Mouse (Mus musculus): ENCODE results near the gene Zscan5b. TPM values are rescaled to one million over a fixed set of nuclear protein-coding genes. Genes with fewer than 3 reads are reported as not detected.

Gene Zscan5b
- not detected for polyA plus RNA-seq (2015; fragmentation: Illumina TruSeq; extraction: RNeasy Lipid Tissue Mini Kit (QIAGEN cat#74804); ENCODE audit: insufficient read depth, low replicate concordance)

DNA sequence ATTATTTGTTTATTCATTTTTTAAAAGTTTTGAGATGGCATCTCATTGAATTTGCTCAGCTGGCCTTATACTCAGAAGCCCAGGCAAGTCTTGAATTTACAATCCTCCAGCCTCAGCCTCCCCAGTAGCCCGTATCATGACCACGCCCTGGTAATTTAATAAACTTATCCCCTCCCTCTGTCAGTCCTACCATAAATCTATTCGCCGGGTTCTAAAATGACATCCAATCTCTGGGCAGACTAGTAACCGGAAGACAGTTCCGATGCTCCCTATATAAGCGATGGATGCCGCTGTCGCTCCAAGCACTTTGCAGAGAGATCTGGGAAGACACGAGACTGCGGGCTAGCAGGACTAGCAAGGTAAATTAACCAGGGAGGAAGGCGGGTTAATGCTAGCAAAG, at the start of gene Zscan5b:
Gene Zscan5b (plus strand): TSS at position 301 of the 400 bp plus-strand sequence.

GRCm38 (mm10) chr7:6196790-6197189, 25.3 kb upstream of the Zscan5b start, which contains the start of gene Galp:
Galp (plus strand) TSS chr7:6197090.

GRCm38 (mm10) chr7:6252410-6252809, 30.3 kb downstream of the Zscan5b start, which contains the start of gene Epp13:
Epp13 (plus strand) TSS chr7:6252710.

GRCm38 (mm10) chr7:6285842-6286705, 64.0 kb downstream of the Zscan5b start, which contains the start of gene Zfp667:
Zfp667 (plus strand) TSS chr7:6286579.

Other genes with a start within 250 kb of the Zscan5b start
- gene Vmn1r65, start 211.3 kb upstream of the Zscan5b start, polyA plus RNA-seq (2015; fragmentation: Illumina TruSeq; extraction: RNeasy Lipid Tissue Mini Kit (QIAGEN cat#74804); ENCODE audit: insufficient read depth, low replicate concordance) = not detected
- gene Nlrp4c, start 177.1 kb upstream of the Zscan5b start, polyA plus RNA-seq (2015; fragmentation: Illumina TruSeq; extraction: RNeasy Lipid Tissue Mini Kit (QIAGEN cat#74804); ENCODE audit: insufficient read depth, low replicate concordance) = not detected
- 19.4 TPM for gene Zfp787, start 66.3 kb upstream of the Zscan5b start, polyA plus RNA-seq (2015; fragmentation: Illumina TruSeq; extraction: RNeasy Lipid Tissue Mini Kit (QIAGEN cat#74804); ENCODE audit: insufficient read depth, low replicate concordance)
- 11.0 TPM for gene Zfp444, start 50.1 kb upstream of the Zscan5b start, polyA plus RNA-seq (2015; fragmentation: Illumina TruSeq; extraction: RNeasy Lipid Tissue Mini Kit (QIAGEN cat#74804); ENCODE audit: insufficient read depth, low replicate concordance)
- not detected for gene Galp, start 25.2 kb upstream of the Zscan5b start, polyA plus RNA-seq (2015; fragmentation: Illumina TruSeq; extraction: RNeasy Lipid Tissue Mini Kit (QIAGEN cat#74804); ENCODE audit: insufficient read depth, low replicate concordance)
- not detected for gene Epp13, start 30.4 kb downstream of the Zscan5b start, polyA plus RNA-seq (2015; fragmentation: Illumina TruSeq; extraction: RNeasy Lipid Tissue Mini Kit (QIAGEN cat#74804); ENCODE audit: insufficient read depth, low replicate concordance)
- gene Zfp667, start 64.3 kb downstream of the Zscan5b start, polyA plus RNA-seq (2015; fragmentation: Illumina TruSeq; extraction: RNeasy Lipid Tissue Mini Kit (QIAGEN cat#74804); ENCODE audit: insufficient read depth, low replicate concordance) = 6.6 TPM
- gene Zfp583, start 109.0 kb downstream of the Zscan5b start, polyA plus RNA-seq (2015; fragmentation: Illumina TruSeq; extraction: RNeasy Lipid Tissue Mini Kit (QIAGEN cat#74804); ENCODE audit: insufficient read depth, low replicate concordance) = 4.1 TPM
- gene Gm3854, start 121.5 kb downstream of the Zscan5b start, polyA plus RNA-seq (2015; fragmentation: Illumina TruSeq; extraction: RNeasy Lipid Tissue Mini Kit (QIAGEN cat#74804); ENCODE audit: insufficient read depth, low replicate concordance) = 0.54 TPM
- gene Zfp78, start 141.0 kb downstream of the Zscan5b start, polyA plus RNA-seq (2015; fragmentation: Illumina TruSeq; extraction: RNeasy Lipid Tissue Mini Kit (QIAGEN cat#74804); ENCODE audit: insufficient read depth, low replicate concordance) = 6.7 TPM
- gene Zfp28, start 161.0 kb downstream of the Zscan5b start, polyA plus RNA-seq (2015; fragmentation: Illumina TruSeq; extraction: RNeasy Lipid Tissue Mini Kit (QIAGEN cat#74804); ENCODE audit: insufficient read depth, low replicate concordance) = 10.9 TPM
- gene Smim17, start 176.4 kb downstream of the Zscan5b start, polyA plus RNA-seq (2015; fragmentation: Illumina TruSeq; extraction: RNeasy Lipid Tissue Mini Kit (QIAGEN cat#74804); ENCODE audit: insufficient read depth, low replicate concordance) = not detected
- not detected for gene Gm20715, start 188.0 kb downstream of the Zscan5b start, polyA plus RNA-seq (2015; fragmentation: Illumina TruSeq; extraction: RNeasy Lipid Tissue Mini Kit (QIAGEN cat#74804); ENCODE audit: insufficient read depth, low replicate concordance)
- gene Olfr1344, start 216.4 kb downstream of the Zscan5b start, polyA plus RNA-seq (2015; fragmentation: Illumina TruSeq; extraction: RNeasy Lipid Tissue Mini Kit (QIAGEN cat#74804); ENCODE audit: insufficient read depth, low replicate concordance) = not detected
- gene Olfr1336, start 233.9 kb downstream of the Zscan5b start, polyA plus RNA-seq (2015; fragmentation: Illumina TruSeq; extraction: RNeasy Lipid Tissue Mini Kit (QIAGEN cat#74804); ENCODE audit: insufficient read depth, low replicate concordance) = not detected
- not detected for gene Olfr1346, start 244.8 kb downstream of the Zscan5b start, polyA plus RNA-seq (2015; fragmentation: Illumina TruSeq; extraction: RNeasy Lipid Tissue Mini Kit (QIAGEN cat#74804); ENCODE audit: insufficient read depth, low replicate concordance)